Mouse (Mus musculus): Measurements from ENCODE around the gene Gm49416. TPM values are rescaled to one million over a fixed set of nuclear protein-coding genes. Genes with fewer than 3 reads are reported as not detected.

Gene Gm49416
- polyA plus RNA-seq, 1 experiment from 2014 or later = not detected

Small RNAs within 50 kb of the gene (microRNA-seq; reads per million reads assigned to microRNA genes)
- not detected for gene Mir5136

Other genes starting within 250 kb of the Gm49416 start
- gene Chrm1, start 225.1 kb upstream of the Gm49416 start, polyA plus RNA-seq (2014; fragmentation: Nextera tagmentation; extraction: Ambion mirVana) = 0.12 TPM in 1 of 2 replicates, not detected in the other
- gene Slc3a2, start 165.6 kb upstream of the Gm49416 start, polyA plus RNA-seq (2014; fragmentation: Nextera tagmentation; extraction: Ambion mirVana) = 62.2 and 65.7 TPM in 2 replicates
- 49.7 and 50.5 TPM in 2 replicates for gene Wdr74, start 153.1 kb upstream of the Gm49416 start, polyA plus RNA-seq (2014; fragmentation: Nextera tagmentation; extraction: Ambion mirVana)
- gene 1700092M07Rik, start 148.2 kb upstream of the Gm49416 start, polyA plus RNA-seq (2014; fragmentation: Nextera tagmentation; extraction: Ambion mirVana) = 1.2 TPM in 1 of 2 replicates, not detected in the other
- gene Stx5a, start 147.5 kb upstream of the Gm49416 start, polyA plus RNA-seq (2014; fragmentation: Nextera tagmentation; extraction: Ambion mirVana) = 81.4 and 83.5 TPM in 2 replicates
- 101 and 105 TPM in 2 replicates for gene Nxf1, start 131.9 kb upstream of the Gm49416 start, polyA plus RNA-seq (2014; fragmentation: Nextera tagmentation; extraction: Ambion mirVana)
- gene Tmem223, start 117.9 kb upstream of the Gm49416 start, polyA plus RNA-seq (2014; fragmentation: Nextera tagmentation; extraction: Ambion mirVana) = 167 and 196 TPM in 2 replicates
- 59.0 and 69.7 TPM in 2 replicates for gene Tmem179b, start 114.5 kb upstream of the Gm49416 start, polyA plus RNA-seq (2014; fragmentation: Nextera tagmentation; extraction: Ambion mirVana)
- 10.8 and 10.9 TPM in 2 replicates for gene Taf6l, start 102.5 kb upstream of the Gm49416 start, polyA plus RNA-seq (2014; fragmentation: Nextera tagmentation; extraction: Ambion mirVana)
- 128 and 146 TPM in 2 replicates for gene Polr2g, start 90.3 kb upstream of the Gm49416 start, polyA plus RNA-seq (2014; fragmentation: Nextera tagmentation; extraction: Ambion mirVana)
- 3.0 and 3.2 TPM in 2 replicates for gene Zbtb3, start 86.4 kb upstream of the Gm49416 start, polyA plus RNA-seq (2014; fragmentation: Nextera tagmentation; extraction: Ambion mirVana)
- 27.7 and 31.8 TPM in 2 replicates for gene Ttc9c, start 69.6 kb upstream of the Gm49416 start, polyA plus RNA-seq (2014; fragmentation: Nextera tagmentation; extraction: Ambion mirVana)
- gene Hnrnpul2, start 68.9 kb upstream of the Gm49416 start, polyA plus RNA-seq (2014; fragmentation: Nextera tagmentation; extraction: Ambion mirVana) = 3.9 and 5.0 TPM in 2 replicates
- 0.43 TPM in 1 of 2 replicates, not detected in the other for gene AC129217.1, start 59.2 kb upstream of the Gm49416 start, polyA plus RNA-seq (2014; fragmentation: Nextera tagmentation; extraction: Ambion mirVana)
- gene Bscl2, start 51.5 kb upstream of the Gm49416 start, polyA plus RNA-seq (2014; fragmentation: Nextera tagmentation; extraction: Ambion mirVana) = 40.6 and 45.0 TPM in 2 replicates
- 1.0 and 2.3 TPM in 2 replicates for gene Gng3, start 49.7 kb upstream of the Gm49416 start, polyA plus RNA-seq (2014; fragmentation: Nextera tagmentation; extraction: Ambion mirVana)
- 1.2 and 1.3 TPM in 2 replicates for gene Lrrn4cl, start 38.2 kb upstream of the Gm49416 start, polyA plus RNA-seq (2014; fragmentation: Nextera tagmentation; extraction: Ambion mirVana)
- 118 and 123 TPM in 2 replicates for gene Ubxn1, start 17.4 kb upstream of the Gm49416 start, polyA plus RNA-seq (2014; fragmentation: Nextera tagmentation; extraction: Ambion mirVana)
- gene Uqcc3, start 8.0 kb upstream of the Gm49416 start, polyA plus RNA-seq (2014; fragmentation: Nextera tagmentation; extraction: Ambion mirVana) = 67.4 and 78.2 TPM in 2 replicates
- 48.3 and 51.5 TPM in 2 replicates for gene Lbhd1, start 5.2 kb upstream of the Gm49416 start, polyA plus RNA-seq (2014; fragmentation: Nextera tagmentation; extraction: Ambion mirVana)
- not detected in 2 replicates for gene Gm49403, start 5.0 kb upstream of the Gm49416 start, polyA plus RNA-seq (2014; fragmentation: Nextera tagmentation; extraction: Ambion mirVana)
- 53.7 and 55.8 TPM in 2 replicates for gene 1810009A15Rik, start 73 bp upstream of the Gm49416 start, polyA plus RNA-seq (2014; fragmentation: Nextera tagmentation; extraction: Ambion mirVana)
- gene Ints5, start 4.1 kb downstream of the Gm49416 start, polyA plus RNA-seq (2014; fragmentation: Nextera tagmentation; extraction: Ambion mirVana) = 18.2 TPM in 2 replicates
- gene Ganab, start 9.1 kb downstream of the Gm49416 start, polyA plus RNA-seq (2014; fragmentation: Nextera tagmentation; extraction: Ambion mirVana) = 48.0 and 54.6 TPM in 2 replicates
- 27.8 and 34.2 TPM in 2 replicates for gene B3gat3, start 31.4 kb downstream of the Gm49416 start, polyA plus RNA-seq (2014; fragmentation: Nextera tagmentation; extraction: Ambion mirVana)
- gene Rom1, start 40.4 kb downstream of the Gm49416 start, polyA plus RNA-seq (2014; fragmentation: Nextera tagmentation; extraction: Ambion mirVana) = 0.94 and 1.6 TPM in 2 replicates
- gene Eml3, start 40.6 kb downstream of the Gm49416 start, polyA plus RNA-seq (2014; fragmentation: Nextera tagmentation; extraction: Ambion mirVana) = 9.0 TPM in 2 replicates
- 19.8 and 26.5 TPM in 2 replicates for gene Mta2, start 52.9 kb downstream of the Gm49416 start, polyA plus RNA-seq (2014; fragmentation: Nextera tagmentation; extraction: Ambion mirVana)
- gene Tut1, start 64.9 kb downstream of the Gm49416 start, polyA plus RNA-seq (2014; fragmentation: Nextera tagmentation; extraction: Ambion mirVana) = 14.5 and 15.6 TPM in 2 replicates
- gene Eef1g, start 78.1 kb downstream of the Gm49416 start, polyA plus RNA-seq (2014; fragmentation: Nextera tagmentation; extraction: Ambion mirVana) = 234 and 253 TPM in 2 replicates
- gene Ahnak, start 100.4 kb downstream of the Gm49416 start, polyA plus RNA-seq (2014; fragmentation: Nextera tagmentation; extraction: Ambion mirVana) = 29.4 and 30.6 TPM in 2 replicates
- gene Scgb1a1, start 199.0 kb downstream of the Gm49416 start, polyA plus RNA-seq (2014; fragmentation: Nextera tagmentation; extraction: Ambion mirVana) = not detected in 2 replicates
- 11.8 and 15.2 TPM in 2 replicates for gene Asrgl1, start 246.7 kb downstream of the Gm49416 start, polyA plus RNA-seq (2014; fragmentation: Nextera tagmentation; extraction: Ambion mirVana)

All from heart, embryonic 14.5 days (tissue).